ENCODE assay signal across 7 mouse cellular contexts in the genomic region with DNA sequence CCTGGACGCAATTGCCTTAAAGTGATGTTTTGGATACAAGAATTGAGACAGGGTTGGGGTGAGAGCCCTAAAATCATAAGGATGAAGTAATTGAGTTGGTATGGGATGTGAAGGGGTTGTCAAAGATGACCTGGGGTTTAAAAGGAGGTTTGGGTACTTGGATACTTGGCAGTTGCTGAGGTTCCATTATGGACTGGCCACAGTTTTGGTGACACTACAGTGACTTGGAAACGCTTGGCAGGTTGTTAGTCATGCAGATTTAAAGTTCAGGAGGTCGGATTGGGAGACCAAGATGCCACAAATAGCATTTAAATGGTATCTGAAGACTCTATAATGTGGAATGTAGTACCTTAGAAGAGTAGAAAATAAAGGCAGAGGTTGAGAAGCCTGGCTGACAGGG. TPM values are rescaled to one million over a fixed set of nuclear protein-coding genes. Genes with fewer than 3 reads are reported as not detected.
DNase-seq lines count a peak whose midpoint lies in the region; ATAC-seq lines count a peak whose summit lies in the region.

No protein-coding gene starts in this region.

- H3K4me3 ChIP-seq in lung, embryonic 15.5 days: peak overlapping the region; percentile 90
- H3K4me3 ChIP-seq in forebrain, embryonic 11.5 days (ENCODE audit: low read depth, low read length): peak overlapping the region; percentile 82
- peak overlapping the region; percentile 54 for H3K4me3 ChIP-seq in limb, embryonic 11.5 days (ENCODE audit: low read depth, low read length)
- peak overlapping the region; percentile 70 for H3K4me3 ChIP-seq in stomach, embryonic 14.5 days (ENCODE audit: low read depth, low read length)

- H3K9ac ChIP-seq in lung, embryonic 15.5 days: peak overlapping the region; percentile 98
- peak overlapping the region; percentile 88; the same call in 1 of the 2 replicates for H3K9ac ChIP-seq in forebrain, embryonic 11.5 days (ENCODE audit: low read length)
- peak overlapping the region; percentile 93; the same call in 1 of the 2 replicates for H3K9ac ChIP-seq in limb, embryonic 11.5 days (ENCODE audit: low read length)
- H3K9ac ChIP-seq in stomach, embryonic 14.5 days (replicated peaks; ENCODE audit: low read depth, low read length): peak overlapping the region; percentile 78

- H3K4me1 ChIP-seq in lung, embryonic 15.5 days: peaks cover 40% of the 10 kb centered on the region
- peaks cover 2% of the 10 kb centered on the region; the same call in 1 of the 2 replicates for H3K4me1 ChIP-seq in forebrain, embryonic 11.5 days (replicated peaks; ENCODE audit: control insufficient read depth, insufficient read depth, low read length)
- peaks cover 12% of the 10 kb centered on the region for H3K4me1 ChIP-seq in limb, embryonic 11.5 days (ENCODE audit: control insufficient read depth, insufficient read depth, low read length)
- peaks cover 23% of the 10 kb centered on the region for H3K4me1 ChIP-seq in stomach, embryonic 14.5 days (ENCODE audit: control insufficient read depth, insufficient read depth, low read length)

- no peak for DNase-seq in lung, adult 18-20 months
- no peak for DNase-seq in forebrain, embryonic 11.5 days (ENCODE audit: low spot score)
- no peak for DNase-seq in limb, embryonic 11.5 days (ENCODE audit: low spot score)
- DNase-seq in adrenal gland, adult 8-10 months: no peak
- no peak for DNase-seq in adrenal gland, postnatal 14 days

- H3K4me2 ChIP-seq in lung, embryonic 15.5 days: peak overlapping the region; percentile 73
- H3K4me2 ChIP-seq in forebrain, embryonic 11.5 days (ENCODE audit: low read depth, low read length, severe bottlenecking): peak overlapping the region; percentile 69
- H3K4me2 ChIP-seq in limb, embryonic 11.5 days (ENCODE audit: low read depth, severe bottlenecking): peak overlapping the region; percentile 47
- H3K4me2 ChIP-seq in stomach, embryonic 14.5 days (replicated peaks; ENCODE audit: low read depth, low read length): peak overlapping the region; percentile 71

- H3K27me3 ChIP-seq in lung, embryonic 15.5 days: no peaks in the 10 kb centered on the region
- H3K27me3 ChIP-seq in forebrain, embryonic 11.5 days (ENCODE audit: control insufficient read depth, insufficient read depth, low read length): no peaks in the 10 kb centered on the region
- no peaks in the 10 kb centered on the region for H3K27me3 ChIP-seq in limb, embryonic 11.5 days (ENCODE audit: control insufficient read depth, insufficient read depth, low read length)
- no peaks in the 10 kb centered on the region for H3K27me3 ChIP-seq in stomach, embryonic 14.5 days (ENCODE audit: control insufficient read depth, insufficient read depth, low read length)

- H3K36me3 ChIP-seq in lung, embryonic 15.5 days: peaks cover 51% of the 10 kb centered on the region
- H3K36me3 ChIP-seq in forebrain, embryonic 11.5 days (ENCODE audit: control insufficient read depth, insufficient read depth, low read length): peaks cover 11% of the 10 kb centered on the region; the same call in 1 of the 2 replicates
- H3K36me3 ChIP-seq in limb, embryonic 11.5 days (ENCODE audit: control insufficient read depth, insufficient read depth, low read length): peaks cover 23% of the 10 kb centered on the region
- peaks cover 39% of the 10 kb centered on the region for H3K36me3 ChIP-seq in stomach, embryonic 14.5 days (ENCODE audit: control insufficient read depth, insufficient read depth, low read length)

- H3K9me3 ChIP-seq in lung, embryonic 15.5 days: no peaks in the 10 kb centered on the region
- no peaks in the 10 kb centered on the region for H3K9me3 ChIP-seq in forebrain, embryonic 11.5 days (ENCODE audit: control insufficient read depth, low read length)
- H3K9me3 ChIP-seq in limb, embryonic 11.5 days (ENCODE audit: control insufficient read depth, low read length): no peaks in the 10 kb centered on the region
- no peaks in the 10 kb centered on the region for H3K9me3 ChIP-seq in stomach, embryonic 14.5 days (ENCODE audit: control insufficient read depth, low read depth, low read length)

- H3K27ac ChIP-seq in lung, embryonic 15.5 days: peak overlapping the region; percentile 94
- H3K27ac ChIP-seq in forebrain, embryonic 11.5 days (ENCODE audit: low read depth, low read length): no peak overlapping the region
- no peak overlapping the region for H3K27ac ChIP-seq in limb, embryonic 11.5 days (replicated peaks; ENCODE audit: low read depth, low read length)
- no peak overlapping the region for H3K27ac ChIP-seq in stomach, embryonic 14.5 days (ENCODE audit: low read length)

- ATAC-seq in lung, embryonic 15.5 days (ENCODE audit: borderline replicate concordance, extremely low read depth, low FRiP score, low TSS enrichment): no peak
- ATAC-seq in forebrain, embryonic 11.5 days (replicated peaks; ENCODE audit: low FRiP score): no peak
- no peak for ATAC-seq in limb, embryonic 11.5 days (ENCODE audit: insufficient number of reproducible peaks, low FRiP score, low TSS enrichment, low read depth)
- ATAC-seq in stomach, embryonic 14.5 days (ENCODE audit: insufficient number of reproducible peaks, insufficient read depth, low FRiP score, low read depth): no peak

- 17% methylated on average over 3 of the region's 3 CpGs for WGBS in lung, embryonic 15.5 days
- WGBS in forebrain, embryonic 11.5 days: 38% methylated on average over 3 of the region's 3 CpGs
- WGBS in limb, embryonic 11.5 days: 39% methylated on average over 3 of the region's 3 CpGs
- WGBS in stomach, embryonic 14.5 days: 26% methylated on average over 3 of the region's 3 CpGs

RNA-seq across cellular contexts. Expression of a gene that starts 0.5 kb away (rescaled TPM):
- polyA plus RNA-seq in lung, embryonic 15.5 days (2015; fragmentation: Nextera tagmentation; extraction: Ambion mirVana): 39.6 and 41.4 TPM in 2 replicates
- polyA plus RNA-seq in forebrain, embryonic 11.5 days (2014; fragmentation: Nextera tagmentation; extraction: Ambion mirVana): 40.6 and 41.4 TPM in 2 replicates
- polyA plus RNA-seq in limb, embryonic 11.5 days (2014; fragmentation: Nextera tagmentation; extraction: Ambion mirVana): 48.4 and 50.6 TPM in 2 replicates
- 39.0 and 40.2 TPM in 2 replicates for polyA plus RNA-seq in stomach, embryonic 14.5 days (2014; fragmentation: Nextera tagmentation; extraction: Ambion mirVana)
- total RNA-seq in adrenal gland, adult 8-10 months (2022): 10 to 100 TPM; 18.3 to 29.6 (median 22.0) TPM
- 16.2 and 19.3 TPM in 2 replicates for total RNA-seq in adrenal gland, postnatal 14 days (2021)

RNA-seq across cellular contexts. Expression of a gene that starts 1.3 kb away (rescaled TPM):
- polyA plus RNA-seq in lung, embryonic 15.5 days (2015; fragmentation: Nextera tagmentation; extraction: Ambion mirVana): 383 and 394 TPM in 2 replicates
- polyA plus RNA-seq in forebrain, embryonic 11.5 days (2014; fragmentation: Nextera tagmentation; extraction: Ambion mirVana): 221 and 242 TPM in 2 replicates
- polyA plus RNA-seq in limb, embryonic 11.5 days (2014; fragmentation: Nextera tagmentation; extraction: Ambion mirVana): 224 and 237 TPM in 2 replicates
- polyA plus RNA-seq in stomach, embryonic 14.5 days (2014; fragmentation: Nextera tagmentation; extraction: Ambion mirVana): 373 and 394 TPM in 2 replicates
- total RNA-seq in adrenal gland, adult 8-10 months (2022): 100 to 1,000 TPM; 127 to 155 (median 137) TPM
- total RNA-seq in adrenal gland, postnatal 14 days (2021): 133 and 145 TPM in 2 replicates

RNA-seq across cellular contexts. Expression of a gene that starts 6.5 kb away (rescaled TPM):
- 131 and 136 TPM in 2 replicates for polyA plus RNA-seq in lung, embryonic 15.5 days (2015; fragmentation: Nextera tagmentation; extraction: Ambion mirVana)
- polyA plus RNA-seq in forebrain, embryonic 11.5 days (2014; fragmentation: Nextera tagmentation; extraction: Ambion mirVana): 196 and 204 TPM in 2 replicates
- 166 and 179 TPM in 2 replicates for polyA plus RNA-seq in limb, embryonic 11.5 days (2014; fragmentation: Nextera tagmentation; extraction: Ambion mirVana)
- 133 and 135 TPM in 2 replicates for polyA plus RNA-seq in stomach, embryonic 14.5 days (2014; fragmentation: Nextera tagmentation; extraction: Ambion mirVana)
- total RNA-seq in adrenal gland, adult 8-10 months (2022): 100 to 1,000 TPM; 198 to 224 (median 207) TPM
- 161 and 179 TPM in 2 replicates for total RNA-seq in adrenal gland, postnatal 14 days (2021)

RNA-seq across cellular contexts. Expression of a gene that starts 14.4 kb away (rescaled TPM):
- 73.4 and 78.8 TPM in 2 replicates for polyA plus RNA-seq in lung, embryonic 15.5 days (2015; fragmentation: Nextera tagmentation; extraction: Ambion mirVana)
- 53.9 and 62.7 TPM in 2 replicates for polyA plus RNA-seq in forebrain, embryonic 11.5 days (2014; fragmentation: Nextera tagmentation; extraction: Ambion mirVana)
- polyA plus RNA-seq in limb, embryonic 11.5 days (2014; fragmentation: Nextera tagmentation; extraction: Ambion mirVana): 35.9 and 41.7 TPM in 2 replicates
- 79.9 and 80.2 TPM in 2 replicates for polyA plus RNA-seq in stomach, embryonic 14.5 days (2014; fragmentation: Nextera tagmentation; extraction: Ambion mirVana)
- total RNA-seq in adrenal gland, adult 8-10 months (2022): 100 to 1,000 TPM; 121 to 139 (median 132) TPM
- total RNA-seq in adrenal gland, postnatal 14 days (2021): 74.8 and 75.4 TPM in 2 replicates

RNA-seq across cellular contexts. Expression of a gene that starts 49.8 kb away (rescaled TPM):
- 9.3 and 9.4 TPM in 2 replicates for polyA plus RNA-seq in lung, embryonic 15.5 days (2015; fragmentation: Nextera tagmentation; extraction: Ambion mirVana)
- 21.3 and 21.4 TPM in 2 replicates for polyA plus RNA-seq in forebrain, embryonic 11.5 days (2014; fragmentation: Nextera tagmentation; extraction: Ambion mirVana)
- 22.8 and 25.5 TPM in 2 replicates for polyA plus RNA-seq in limb, embryonic 11.5 days (2014; fragmentation: Nextera tagmentation; extraction: Ambion mirVana)
- polyA plus RNA-seq in stomach, embryonic 14.5 days (2014; fragmentation: Nextera tagmentation; extraction: Ambion mirVana): 18.7 and 20.5 TPM in 2 replicates
- 1 to 10 TPM; 7.4 to 9.8 (median 8.7) TPM for total RNA-seq in adrenal gland, adult 8-10 months (2022)
- total RNA-seq in adrenal gland, postnatal 14 days (2021): 11.7 and 14.6 TPM in 2 replicates
